Mouse (Mus musculus) heart, adult 9 months (tissue): Measurements from ENCODE around the gene Ogdh.
A peak's percentile ranks its signal among the peaks of the same experiment; 100 is the strongest.
"Not testable (repeated sequence)": the region's sequence is repeated elsewhere in the genome, so short reads cannot be mapped to it uniquely, and the experiment has no call there.

ENCODE experiments used
- DNase-seq, 2 experiments: peaks; one replicate each; pipeline ENCODE4 v3.0.0; 2022; ENCODE audit warnings: low spot score in 2 of 2

Gene Ogdh

GRCm38 (mm10) chr11:6291401-6292115, at the start of gene Ogdh:
Gene Ogdh, plus strand, starts transcription at chr11:6291633.
- peak; percentile 98 to 99 for DNase-seq

GRCm38 (mm10) chr11:6244707-6245106, 46.7 kb upstream of the Ogdh start:
- DNase-seq, result no peak

GRCm38 (mm10) chr11:6252248-6252647, 39.2 kb upstream of the Ogdh start:
- DNase-seq, result no peak

GRCm38 (mm10) chr11:6252824-6253223, 38.6 kb upstream of the Ogdh start:
- no peak for DNase-seq

GRCm38 (mm10) chr11:6254602-6255001, 36.8 kb upstream of the Ogdh start:
- not testable (repeated sequence) for DNase-seq

- no peak for DNase-seq
Measured at GRCm38 (mm10) chr11:6256490-6257072, 34.9 kb upstream of the Ogdh start.

GRCm38 (mm10) chr11:6259413-6259812, 32.0 kb upstream of the Ogdh start:
- DNase-seq, result no peak

- DNase-seq, result peak in 1 of 2 experiments; percentile 61
Measured at GRCm38 (mm10) chr11:6261434-6262082, 29.9 kb upstream of the Ogdh start.

GRCm38 (mm10) chr11:6266621-6267020, 24.8 kb upstream of the Ogdh start:
- no peak for DNase-seq

GRCm38 (mm10) chr11:6267320-6268254, 23.8 kb upstream of the Ogdh start, which contains the start of gene Ddx56:
Gene Ddx56, minus strand, starts transcription at chr11:6267772.
- DNase-seq, result peak; percentile 93 to 94

- no peak for DNase-seq
Measured at GRCm38 (mm10) chr11:6273607-6274006, 17.8 kb upstream of the Ogdh start.

- DNase-seq, result peak; percentile 98
Measured at GRCm38 (mm10) chr11:6274387-6275093, 16.9 kb upstream of the Ogdh start, which contains the start of gene Tmed4. Gene Tmed4, minus strand, starts transcription at chr11:6274870.

- DNase-seq, result no peak
Measured at GRCm38 (mm10) chr11:6275094-6275484, 16.3 kb upstream of the Ogdh start.

- DNase-seq, result no peak
Measured at GRCm38 (mm10) chr11:6276466-6276865, 15.0 kb upstream of the Ogdh start.

GRCm38 (mm10) chr11:6282940-6283339, 8.5 kb upstream of the Ogdh start:
- peak; percentile 42 to 75 for DNase-seq

- DNase-seq, result peak; percentile 62 to 70
Measured at GRCm38 (mm10) chr11:6290138-6290537, 1.3 kb upstream of the Ogdh start.

- no peak for DNase-seq
Measured at GRCm38 (mm10) chr11:6290883-6291282, 550 bp upstream of the Ogdh start.

- peak; percentile 75 to 80 for DNase-seq
Measured at GRCm38 (mm10) chr11:6292116-6292987, 919 bp downstream of the Ogdh start.

- no peak for DNase-seq
Measured at GRCm38 (mm10) chr11:6292988-6293349, 1.5 kb downstream of the Ogdh start.

- no peak for DNase-seq
Measured at GRCm38 (mm10) chr11:6293601-6294000, 2.2 kb downstream of the Ogdh start.
